Mouse (Mus musculus): Measurements from ENCODE around the gene Fgr. TPM values are rescaled to one million over a fixed set of nuclear protein-coding genes. Genes with fewer than 3 reads are reported as not detected.

Fgr gene
- total and polyA plus RNA-seq, 2 experiments from 2014 or later: 0.19 to 0.31 TPM

DNA sequence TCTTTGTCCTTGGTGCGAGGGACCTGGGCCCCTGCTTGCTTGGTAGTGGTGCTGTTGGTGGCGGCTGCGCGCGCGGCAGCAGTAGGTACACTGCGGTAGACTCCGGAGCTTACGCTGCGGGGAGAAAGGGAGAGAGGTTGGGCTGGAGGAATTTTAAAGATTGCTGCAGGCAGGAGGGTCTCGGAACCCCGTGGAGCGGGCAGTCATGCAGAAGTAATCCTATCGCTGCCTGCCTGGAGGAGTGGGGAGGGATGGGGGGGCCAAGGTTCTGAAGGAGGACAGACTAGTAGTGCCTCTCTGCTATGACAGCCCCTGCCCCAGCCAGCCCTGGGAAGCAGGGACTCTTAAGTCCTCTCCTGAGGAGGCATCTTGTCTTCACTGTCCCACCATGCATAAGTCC is 48.3 kb downstream of the Fgr start:
- ATAC-seq (ENCODE audit: insufficient read depth, low read depth) (no peak), DNase-seq (ENCODE audit: low spot score) (no peak)
- 60% methylated on average over 14 of the region's 14 CpGs for WGBS
- Histone ChIP-seq H3K9me3 (replicated peaks; ENCODE audit: control insufficient read depth, low read length) (no peaks in the 10 kb centered on the region), H3K4me3 (ENCODE audit: low read depth, low read length) (no peak overlapping the region), H3K4me1 (ENCODE audit: control insufficient read depth, insufficient read depth) (peaks cover 63% of the 10 kb centered on the region), H3K36me3 (replicated peaks; ENCODE audit: control insufficient read depth, insufficient read depth, low read length) (peaks cover 9% of the 10 kb centered on the region; the same call in 1 of the 2 replicates), H3K4me2 (ENCODE audit: low read depth, low read length) (no peak overlapping the region), H3K27ac (ENCODE audit: low read depth) (no peak overlapping the region), H3K9ac (replicated peaks; ENCODE audit: low read depth, low read length) (no peak overlapping the region), H3K27me3 (ENCODE audit: control insufficient read depth, insufficient read depth, low read length) (no peaks in the 10 kb centered on the region)
- no peak for TF ChIP-seq EP300 (IDR thresholded peaks at IDR 0.05; ENCODE audit: low read depth)

DNA sequence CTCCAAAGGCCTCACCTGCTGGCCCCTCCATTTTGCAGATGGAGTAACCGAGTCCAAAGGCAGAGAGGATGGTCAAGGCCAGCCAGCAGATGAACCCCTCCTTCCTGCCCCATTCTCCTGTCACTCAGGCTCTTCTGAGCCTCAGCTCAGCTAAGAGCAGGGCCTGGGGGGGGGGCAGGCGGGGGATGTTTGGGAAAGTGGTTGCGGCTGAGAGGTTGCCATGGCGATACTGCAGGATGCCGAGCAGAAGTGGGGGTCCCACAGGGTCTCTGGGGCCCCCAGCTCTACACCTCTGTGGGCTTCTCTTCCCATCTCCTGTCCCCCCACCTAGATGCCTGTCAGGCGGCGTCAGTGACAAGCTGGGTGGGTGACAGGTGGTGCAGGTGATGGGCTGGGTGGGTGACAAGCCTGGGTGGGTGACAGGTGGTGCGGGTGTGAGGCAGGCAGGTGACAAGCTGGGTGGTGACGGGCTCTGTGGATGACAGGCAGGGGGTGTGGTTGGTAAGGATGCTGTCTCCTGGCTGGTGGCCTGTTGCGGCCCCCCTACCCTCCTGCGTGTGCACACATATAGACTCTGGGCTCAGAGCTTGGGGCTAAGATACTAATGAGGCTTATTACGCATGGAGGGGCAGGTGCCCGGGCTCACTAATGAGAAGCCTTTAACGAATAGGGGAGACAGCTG is 49.2 kb downstream of the Fgr start:
- 77% methylated on average over 14 of the region's 14 CpGs for WGBS
- ATAC-seq (ENCODE audit: insufficient read depth, low read depth): no peak
- Histone ChIP-seq H3K9ac (replicated peaks; ENCODE audit: low read depth, low read length) (no peak overlapping the region), H3K4me3 (ENCODE audit: low read depth, low read length) (no peak overlapping the region), H3K27ac (ENCODE audit: low read depth) (no peak overlapping the region), H3K27me3 (ENCODE audit: control insufficient read depth, insufficient read depth, low read length) (no peaks in the 10 kb centered on the region), H3K4me2 (ENCODE audit: low read depth, low read length) (no peak overlapping the region), H3K4me1 (ENCODE audit: control insufficient read depth, insufficient read depth) (peaks cover 64% of the 10 kb centered on the region), H3K9me3 (replicated peaks; ENCODE audit: control insufficient read depth, low read length) (no peaks in the 10 kb centered on the region), H3K36me3 (replicated peaks; ENCODE audit: control insufficient read depth, insufficient read depth, low read length) (0 out of 2 replicates have a peak, but pooled peaks cover 3% of the 10 kb centered on the region)
- DNase-seq (ENCODE audit: low spot score): no peak
- no peak for TF ChIP-seq EP300 (IDR thresholded peaks at IDR 0.05; ENCODE audit: low read depth)
- TF ChIP-seq CTCF (IDR thresholded peaks at IDR 0.05; ENCODE audit: low read depth): no peak

DNA sequence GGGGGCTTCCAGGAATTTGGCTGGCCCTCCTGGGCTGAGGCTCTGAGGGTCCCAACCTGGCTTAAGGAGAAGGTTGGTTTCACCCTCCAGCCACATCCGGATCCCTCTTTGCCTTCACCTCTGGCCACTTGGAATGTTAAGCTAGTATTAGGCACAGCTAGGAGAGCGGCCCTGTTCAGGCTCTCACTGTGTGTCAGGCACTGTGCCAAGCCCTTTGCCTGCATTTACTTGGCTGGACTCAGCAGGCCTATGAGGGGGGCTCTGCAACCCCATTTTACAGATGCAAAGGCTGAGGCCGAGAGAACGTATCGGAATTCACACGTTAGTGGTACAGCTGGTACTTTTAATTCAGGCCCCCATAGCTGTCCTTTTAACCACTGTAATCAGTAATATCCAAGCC is 49.7 kb downstream of the Fgr start:
- Histone ChIP-seq H3K36me3 (replicated peaks; ENCODE audit: control insufficient read depth, insufficient read depth, low read length) (no peaks in the 10 kb centered on the region), H3K27me3 (ENCODE audit: control insufficient read depth, insufficient read depth, low read length) (no peaks in the 10 kb centered on the region), H3K9ac (replicated peaks; ENCODE audit: low read depth, low read length) (no peak overlapping the region), H3K9me3 (replicated peaks; ENCODE audit: control insufficient read depth, low read length) (no peaks in the 10 kb centered on the region), H3K4me2 (ENCODE audit: low read depth, low read length) (no peak overlapping the region), H3K27ac (ENCODE audit: low read depth) (no peak overlapping the region), H3K4me3 (ENCODE audit: low read depth, low read length) (no peak overlapping the region), H3K4me1 (ENCODE audit: control insufficient read depth, insufficient read depth) (peaks cover 69% of the 10 kb centered on the region)
- TF ChIP-seq CTCF (IDR thresholded peaks at IDR 0.05; ENCODE audit: low read depth): no peak
- no peak for TF ChIP-seq EP300 (IDR thresholded peaks at IDR 0.05; ENCODE audit: low read depth)
- ATAC-seq (ENCODE audit: insufficient read depth, low read depth) (no peak), DNase-seq (ENCODE audit: low spot score) (no peak)
- WGBS: 72% methylated on average over 6 of the region's 6 CpGs

DNA sequence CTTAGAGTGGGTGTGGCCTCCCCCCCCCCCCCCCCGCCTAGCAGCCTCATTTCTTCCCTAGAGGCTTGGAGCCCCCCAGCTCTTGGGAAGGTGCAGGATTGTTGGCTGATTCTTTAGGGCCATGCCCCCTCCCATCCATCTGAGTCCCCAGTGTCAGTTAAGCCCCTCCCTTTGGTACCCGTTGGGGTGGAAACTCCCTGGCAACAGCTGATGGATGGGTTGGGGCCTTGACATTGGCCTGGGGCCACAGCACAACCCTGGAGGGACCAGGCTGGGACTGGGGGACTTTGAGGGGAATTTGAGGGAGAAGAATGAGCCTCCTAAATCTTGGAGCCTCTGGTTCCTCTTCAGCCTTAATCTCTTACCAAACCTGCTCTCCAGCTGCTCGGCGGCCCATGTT is 50.5 kb downstream of the Fgr start:
- H3K4me1 ChIP-seq (ENCODE audit: control insufficient read depth, insufficient read depth): peaks cover 73% of the 10 kb centered on the region
- no peaks in the 10 kb centered on the region for H3K27me3 ChIP-seq (ENCODE audit: control insufficient read depth, insufficient read depth, low read length)
- WGBS: 41% methylated on average over 3 of the region's 4 CpGs
- TF ChIP-seq CTCF (IDR thresholded peaks at IDR 0.05; ENCODE audit: low read depth) (no peak), EP300 (IDR thresholded peaks at IDR 0.05; ENCODE audit: low read depth) (no peak)
- no peak overlapping the region for H3K4me2 ChIP-seq (ENCODE audit: low read depth, low read length)
- 0 out of 2 replicates have a peak overlapping the region, but pooled peaks have one; percentile 20 for H3K9ac ChIP-seq (replicated peaks; ENCODE audit: low read depth, low read length)
- no peaks in the 10 kb centered on the region for H3K9me3 ChIP-seq (replicated peaks; ENCODE audit: control insufficient read depth, low read length)
- H3K27ac ChIP-seq (ENCODE audit: low read depth): peak overlapping the region; percentile 63
- no peak overlapping the region for H3K4me3 ChIP-seq (ENCODE audit: low read depth, low read length)
- H3K36me3 ChIP-seq (replicated peaks; ENCODE audit: control insufficient read depth, insufficient read depth, low read length): no peaks in the 10 kb centered on the region
- ATAC-seq (ENCODE audit: insufficient read depth, low read depth) (no peak), DNase-seq (ENCODE audit: low spot score) (no peak)

DNA sequence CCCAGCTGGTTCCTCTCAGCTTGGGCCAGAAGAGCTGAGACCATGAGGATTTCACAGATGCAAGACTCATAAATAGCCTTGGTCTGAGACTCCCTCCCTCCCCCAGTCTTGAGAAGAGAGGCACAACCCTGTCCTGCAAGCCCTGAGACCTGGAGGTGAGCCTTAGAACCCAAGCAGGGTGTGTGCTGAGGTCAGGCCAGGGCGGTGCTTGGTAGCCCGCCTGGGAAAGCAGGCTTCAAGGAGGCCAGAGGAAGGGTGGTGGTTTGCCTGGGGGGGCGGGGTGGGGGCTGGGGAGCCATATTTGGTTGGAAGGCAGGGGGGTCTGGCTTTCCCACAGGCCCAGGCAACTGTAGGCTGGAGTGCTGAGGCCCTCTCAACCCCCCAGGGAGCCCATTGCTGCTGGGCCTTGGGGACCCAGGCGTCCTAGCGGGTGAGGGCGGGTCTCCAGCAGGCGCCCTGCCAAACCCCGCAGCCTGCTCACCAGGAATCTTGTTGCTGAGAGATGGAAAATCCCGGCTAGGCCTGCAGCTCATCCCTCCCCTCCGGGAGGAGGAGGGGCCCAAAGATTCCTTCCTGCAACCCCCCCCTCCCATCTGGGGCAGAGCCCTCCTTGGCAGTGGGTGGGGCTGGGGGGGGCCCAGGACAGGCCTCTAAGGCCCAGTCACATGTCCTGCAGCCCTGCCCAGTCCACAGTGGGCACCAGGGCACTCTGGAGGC is 51.2 kb downstream of the Fgr start:
- Histone ChIP-seq H3K27me3 (ENCODE audit: control insufficient read depth, insufficient read depth, low read length) (no peaks in the 10 kb centered on the region), H3K4me3 (ENCODE audit: low read depth, low read length) (no peak overlapping the region), H3K4me2 (ENCODE audit: low read depth, low read length) (no peak overlapping the region), H3K4me1 (ENCODE audit: control insufficient read depth, insufficient read depth) (peaks cover 76% of the 10 kb centered on the region), H3K27ac (ENCODE audit: low read depth) (peak overlapping the region; percentile 63), H3K9ac (replicated peaks; ENCODE audit: low read depth, low read length) (0 out of 2 replicates have a peak overlapping the region, but pooled peaks have one; percentile 20), H3K36me3 (replicated peaks; ENCODE audit: control insufficient read depth, insufficient read depth, low read length) (no peaks in the 10 kb centered on the region), H3K9me3 (replicated peaks; ENCODE audit: control insufficient read depth, low read length) (no peaks in the 10 kb centered on the region)
- DNase-seq (ENCODE audit: low spot score) (peak; percentile 37), ATAC-seq (ENCODE audit: insufficient read depth, low read depth) (peak; percentile 25)
- WGBS: 8% methylated on average over 8 of the region's 10 CpGs
- TF ChIP-seq CTCF (IDR thresholded peaks at IDR 0.05; ENCODE audit: low read depth) (no peak), EP300 (IDR thresholded peaks at IDR 0.05; ENCODE audit: low read depth) (no peak)

Data from heart, postnatal 0 days (tissue).